Mouse (Mus musculus) left cerebral cortex, adult 8-10 months (tissue): Measurements from ENCODE around the gene Selenon. TPM values are rescaled to one million over a fixed set of nuclear protein-coding genes. Genes with fewer than 3 reads are reported as not detected.

Experiments used
- DNase-seq, 2 experiments: peaks; one replicate each; pipeline ENCODE4 v3.0.0; 2022; ENCODE audit warnings: low spot score in 2 of 2
- total RNA-seq, 4 experiments: library from RNA; stranded (reverse); gene quantifications; 2 replicates each; pipeline ENCODE4 v1.2.4; 2022

Selenon gene
- total RNA-seq, 4 experiments from 2014 or later, result 20.2 to 21.5 (median 20.9) TPM

- peak in 1 of 2 experiments; percentile 50 for DNase-seq
Observed at GRCm38 (mm10) chr4:134578407-134578806, 26.4 kb upstream of the Selenon start.

- no peak for DNase-seq
Observed at GRCm38 (mm10) chr4:134577281-134577680, 25.3 kb upstream of the Selenon start.

GRCm38 (mm10) chr4:134575486-134575885, 23.5 kb upstream of the Selenon start:
- no peak for DNase-seq

- no peak for DNase-seq
Observed at GRCm38 (mm10) chr4:134572449-134573300, 20.7 kb upstream of the Selenon start.

- DNase-seq, result no peak
Observed at GRCm38 (mm10) chr4:134570704-134571451, 18.9 kb upstream of the Selenon start.

GRCm38 (mm10) chr4:134569831-134570230, 17.9 kb upstream of the Selenon start:
- DNase-seq, result no peak

- DNase-seq, result no peak
Observed at GRCm38 (mm10) chr4:134569205-134569604, 17.2 kb upstream of the Selenon start.

- no peak for DNase-seq
Observed at GRCm38 (mm10) chr4:134567377-134568226, 15.6 kb upstream of the Selenon start.

GRCm38 (mm10) chr4:134564093-134564492, 12.1 kb upstream of the Selenon start:
- DNase-seq, result no peak

- no peak for DNase-seq
Observed at GRCm38 (mm10) chr4:134563624-134564023, 11.7 kb upstream of the Selenon start.

- no peak for DNase-seq
Observed at GRCm38 (mm10) chr4:134562014-134562413, 10.0 kb upstream of the Selenon start.

GRCm38 (mm10) chr4:134560699-134561098, 8.7 kb upstream of the Selenon start:
- DNase-seq, result no peak

GRCm38 (mm10) chr4:134559154-134559553, 7.2 kb upstream of the Selenon start:
- no peak for DNase-seq

GRCm38 (mm10) chr4:134558570-134559113, 6.7 kb upstream of the Selenon start:
- DNase-seq, result no peak

- no peak for DNase-seq
Observed at GRCm38 (mm10) chr4:134557626-134558249, 5.8 kb upstream of the Selenon start.

GRCm38 (mm10) chr4:134555956-134556580, 4.1 kb upstream of the Selenon start:
- DNase-seq, result no peak

GRCm38 (mm10) chr4:134553631-134554030, 1.7 kb upstream of the Selenon start:
- no peak for DNase-seq

GRCm38 (mm10) chr4:134549899-134550298, 2.1 kb downstream of the Selenon start:
- DNase-seq, result no peak

GRCm38 (mm10) chr4:134548169-134548938, 3.6 kb downstream of the Selenon start:
- no peak for DNase-seq
